Mouse (Mus musculus): ENCODE measurements at regions not wholly inside any gene's neighbourhood (a gene's known extent, or its start where the extent isn't known, plus 50 kb on each side); places are given as distances from the start of the nearest gene placed in this dataset.

DNA sequence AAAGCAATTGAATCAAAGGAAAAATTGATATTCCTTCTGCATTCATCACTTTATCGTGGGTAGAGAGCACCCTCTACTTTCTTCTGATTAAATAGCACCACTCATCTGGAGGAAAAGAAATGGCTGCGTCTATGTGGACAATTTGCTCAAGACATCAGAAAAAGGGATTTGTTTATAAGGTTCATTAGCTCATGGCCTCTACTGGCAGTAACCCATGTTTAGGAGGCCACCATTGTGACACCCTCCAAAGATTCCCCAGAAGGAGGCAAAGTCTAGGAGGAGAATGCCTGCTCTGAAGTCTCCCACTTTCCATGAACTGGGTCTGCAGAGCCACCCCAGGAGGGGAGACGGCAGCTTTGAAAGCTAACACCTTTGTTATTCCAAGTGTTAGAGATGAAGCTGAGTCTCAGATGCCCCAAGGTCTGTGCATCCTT is 147.2 kb upstream of the Plscr5 start:
- Histone ChIP-seq H3K4me3 (ENCODE audit: low read depth, low read length) (no peak overlapping the region), H3K4me2 (replicated peaks; ENCODE audit: low read depth, low read length) (no peak overlapping the region), H3K9ac (replicated peaks; ENCODE audit: low read depth) (no peak overlapping the region), H3K36me3 (ENCODE audit: insufficient read depth, low read length) (no peaks in the 10 kb centered on the region), H3K27me3 (replicated peaks; ENCODE audit: insufficient read depth, low read length) (no peaks in the 10 kb centered on the region), H3K9me3 (ENCODE audit: low read length) (no peaks in the 10 kb centered on the region), H3K4me1 (ENCODE audit: insufficient read depth, low read depth, low read length) (no peaks in the 10 kb centered on the region), H3K27ac (ENCODE audit: low read length) (no peak overlapping the region)
- 48% methylated on average over 3 of the region's 3 CpGs for WGBS
- ATAC-seq: no peak
- peak; percentile 5 for DNase-seq (ENCODE audit: low spot score)
- TF ChIP-seq EP300 (IDR thresholded peaks at IDR 0.05) (no peak), CTCF (IDR thresholded peaks at IDR 0.05) (no peak)

DNA sequence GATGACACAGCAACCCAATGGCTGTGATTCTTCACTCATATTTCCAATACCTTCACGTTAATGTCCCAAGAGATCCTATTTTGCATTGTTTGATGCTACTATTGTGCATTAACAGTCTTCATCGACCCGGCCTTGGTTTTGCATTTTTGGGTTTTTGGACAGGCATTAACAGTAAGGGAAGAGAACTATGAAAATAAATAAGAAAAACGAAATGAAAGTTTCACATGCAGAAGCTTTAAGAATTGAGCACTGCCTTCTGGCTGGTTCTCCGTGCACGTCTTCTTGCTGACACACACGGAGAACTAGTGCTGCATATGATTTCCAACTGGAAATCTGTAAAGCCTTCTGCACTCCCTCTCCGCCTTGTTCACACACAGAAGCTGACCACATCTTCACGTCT is 148.6 kb upstream of the Plscr5 start:
- no peaks in the 10 kb centered on the region for H3K27me3 ChIP-seq (replicated peaks; ENCODE audit: insufficient read depth, low read length)
- ATAC-seq (no peak), DNase-seq (ENCODE audit: low spot score) (no peak)
- 75% methylated on average over 9 of the region's 9 CpGs for WGBS
- no peak overlapping the region for H3K4me2 ChIP-seq (replicated peaks; ENCODE audit: low read depth, low read length)
- TF ChIP-seq EP300 (IDR thresholded peaks at IDR 0.05): no peak
- no peak for TF ChIP-seq CTCF (IDR thresholded peaks at IDR 0.05)
- H3K4me1 ChIP-seq (ENCODE audit: insufficient read depth, low read depth, low read length): no peaks in the 10 kb centered on the region
- H3K36me3 ChIP-seq (ENCODE audit: insufficient read depth, low read length): no peaks in the 10 kb centered on the region
- no peaks in the 10 kb centered on the region for H3K9me3 ChIP-seq (ENCODE audit: low read length)
- no peak overlapping the region for H3K4me3 ChIP-seq (ENCODE audit: low read depth, low read length)
- H3K9ac ChIP-seq (replicated peaks; ENCODE audit: low read depth): no peak overlapping the region
- no peak overlapping the region for H3K27ac ChIP-seq (ENCODE audit: low read length)

DNA sequence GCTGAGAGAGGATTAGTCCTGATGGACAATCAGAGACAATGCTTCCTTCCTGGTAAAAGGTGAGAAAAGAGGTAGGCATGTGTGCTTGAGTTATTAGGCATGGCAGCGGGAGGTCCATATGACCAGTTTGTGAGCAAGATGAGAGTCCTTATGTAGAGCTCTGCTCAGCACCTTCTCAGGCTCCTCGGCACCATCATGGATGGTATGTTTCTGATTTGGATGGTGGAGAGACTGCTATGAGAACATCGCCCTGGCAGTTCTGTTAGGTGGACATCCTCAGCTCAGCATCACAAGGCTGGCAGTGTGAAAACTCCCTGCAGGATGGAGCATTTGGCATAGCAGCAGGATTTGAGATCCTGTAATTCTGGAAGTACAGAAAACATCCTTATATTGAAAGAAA is 176.2 kb upstream of the Plscr5 start:
- TF ChIP-seq CTCF (IDR thresholded peaks at IDR 0.05) (no peak), EP300 (IDR thresholded peaks at IDR 0.05) (no peak)
- Histone ChIP-seq H3K9ac (replicated peaks; ENCODE audit: low read depth) (no peak overlapping the region), H3K4me2 (replicated peaks; ENCODE audit: low read depth, low read length) (no peak overlapping the region), H3K36me3 (ENCODE audit: insufficient read depth, low read length) (no peaks in the 10 kb centered on the region), H3K27ac (ENCODE audit: low read length) (no peak overlapping the region), H3K27me3 (replicated peaks; ENCODE audit: insufficient read depth, low read length) (no peaks in the 10 kb centered on the region), H3K4me1 (ENCODE audit: insufficient read depth, low read depth, low read length) (no peaks in the 10 kb centered on the region), H3K4me3 (ENCODE audit: low read depth, low read length) (no peak overlapping the region), H3K9me3 (ENCODE audit: low read length) (no peaks in the 10 kb centered on the region)
- WGBS: 79% methylated on average over 3 of the region's 3 CpGs
- DNase-seq (ENCODE audit: low spot score): no peak
- ATAC-seq: no peak

DNA sequence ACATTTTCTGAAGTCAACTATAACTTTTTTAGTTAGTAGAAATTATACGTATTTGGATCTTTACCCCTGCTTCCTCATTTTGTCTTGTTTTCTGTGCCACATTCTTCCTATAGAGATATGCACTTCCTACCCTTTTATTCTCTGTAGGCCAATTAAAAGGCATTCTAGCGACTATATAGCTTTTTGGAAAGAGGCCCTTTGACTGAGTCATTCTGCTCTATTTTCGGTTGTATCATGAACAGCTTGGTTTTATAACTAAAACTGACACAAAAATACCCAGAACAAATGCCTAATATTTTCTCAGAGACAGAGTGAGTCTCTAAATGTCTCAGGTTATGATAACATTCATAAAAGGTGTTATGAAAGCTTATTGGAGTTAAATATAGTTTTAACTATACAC is 176.8 kb upstream of the Plscr5 start:
- Histone ChIP-seq H3K9ac (replicated peaks; ENCODE audit: low read depth) (no peak overlapping the region), H3K27me3 (replicated peaks; ENCODE audit: insufficient read depth, low read length) (no peaks in the 10 kb centered on the region), H3K36me3 (ENCODE audit: insufficient read depth, low read length) (no peaks in the 10 kb centered on the region), H3K9me3 (ENCODE audit: low read length) (no peaks in the 10 kb centered on the region), H3K4me3 (ENCODE audit: low read depth, low read length) (no peak overlapping the region), H3K27ac (ENCODE audit: low read length) (no peak overlapping the region), H3K4me1 (ENCODE audit: insufficient read depth, low read depth, low read length) (no peaks in the 10 kb centered on the region), H3K4me2 (replicated peaks; ENCODE audit: low read depth, low read length) (no peak overlapping the region)
- no peak for ATAC-seq
- DNase-seq (ENCODE audit: low spot score): no peak
- TF ChIP-seq CTCF (IDR thresholded peaks at IDR 0.05) (no peak), EP300 (IDR thresholded peaks at IDR 0.05) (no peak)
- 69% methylated on average over 3 of the region's 3 CpGs for WGBS

DNA sequence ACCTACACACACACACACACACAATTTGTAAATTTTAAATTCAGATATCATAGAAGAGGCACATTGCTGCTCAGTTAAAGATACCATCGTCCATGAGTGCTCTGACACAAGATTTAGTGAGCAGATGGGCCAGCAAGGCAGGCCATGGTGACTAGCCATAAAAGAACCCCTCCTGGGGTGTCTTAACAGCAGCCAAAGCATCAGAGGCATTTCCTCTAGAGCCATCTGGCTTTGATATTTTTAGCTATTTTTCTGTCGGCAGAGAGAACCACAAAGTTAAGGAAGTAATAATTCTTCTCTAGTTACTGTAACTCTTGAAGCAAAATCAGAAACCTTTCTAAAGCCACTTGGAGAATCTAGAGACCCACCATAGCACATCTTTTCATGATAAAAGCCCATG is 204.5 kb upstream of the Plscr5 start:
- H3K27ac ChIP-seq (ENCODE audit: low read length): no peak overlapping the region

DNA sequence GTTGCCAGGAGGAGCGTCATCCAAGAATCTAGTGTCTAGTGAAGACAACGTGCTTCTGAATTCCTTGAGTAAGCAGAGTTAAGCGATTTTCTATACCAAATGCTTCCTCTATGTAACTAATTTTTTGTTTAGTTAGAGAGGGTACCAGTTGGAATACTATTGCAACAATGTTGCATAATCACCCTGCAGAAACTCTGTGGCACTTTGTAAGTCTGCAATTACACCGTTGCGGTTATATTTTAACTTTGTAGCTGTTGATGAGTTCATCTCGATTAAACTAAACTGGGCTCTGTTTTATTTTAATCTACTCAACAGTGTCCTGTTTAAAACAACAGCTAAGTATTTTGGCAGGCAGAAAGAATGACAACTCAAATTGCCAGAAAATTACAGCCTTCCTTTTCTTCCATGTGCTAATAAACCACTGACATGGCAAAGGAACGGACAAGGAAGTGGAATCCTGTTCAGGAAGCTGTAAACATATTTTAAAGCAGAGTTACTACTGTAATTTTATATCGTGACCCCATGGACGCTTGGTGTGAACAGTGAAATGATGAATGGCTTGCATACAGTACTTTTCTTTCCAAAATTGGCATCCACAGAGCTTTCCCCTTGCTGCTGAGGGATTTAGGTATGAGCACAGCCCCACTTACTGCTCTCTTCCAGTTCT is 210.6 kb upstream of the Plscr5 start:
- DNase-seq (ENCODE audit: low spot score): no peak
- no peaks in the 10 kb centered on the region for H3K4me1 ChIP-seq (ENCODE audit: insufficient read depth, low read depth, low read length)
- H3K4me3 ChIP-seq (ENCODE audit: low read depth, low read length): no peak overlapping the region
- H3K27me3 ChIP-seq (replicated peaks; ENCODE audit: insufficient read depth, low read length): no peaks in the 10 kb centered on the region
- WGBS: 55% methylated on average over 9 of the region's 9 CpGs
- no peak overlapping the region for H3K9ac ChIP-seq (replicated peaks; ENCODE audit: low read depth)
- H3K4me2 ChIP-seq (replicated peaks; ENCODE audit: low read depth, low read length): no peak overlapping the region
- ATAC-seq: no peak
- no peaks in the 10 kb centered on the region for H3K9me3 ChIP-seq (ENCODE audit: low read length)
- no peak for TF ChIP-seq CTCF (IDR thresholded peaks at IDR 0.05)
- no peak for TF ChIP-seq EP300 (IDR thresholded peaks at IDR 0.05)
- H3K36me3 ChIP-seq (ENCODE audit: insufficient read depth, low read length): no peaks in the 10 kb centered on the region
- no peak overlapping the region for H3K27ac ChIP-seq (ENCODE audit: low read length)

More for the DNA sequence above, 204.5 kb upstream of the Plscr5 start:
- no peak overlapping the region for H3K4me2 ChIP-seq (replicated peaks; ENCODE audit: low read depth, low read length)
- no peaks in the 10 kb centered on the region for H3K4me1 ChIP-seq (ENCODE audit: insufficient read depth, low read depth, low read length)
- no peaks in the 10 kb centered on the region for H3K27me3 ChIP-seq (replicated peaks; ENCODE audit: insufficient read depth, low read length)
- no peak for TF ChIP-seq CTCF (IDR thresholded peaks at IDR 0.05)
- no peak for TF ChIP-seq EP300 (IDR thresholded peaks at IDR 0.05)
- H3K4me3 ChIP-seq (ENCODE audit: low read depth, low read length): no peak overlapping the region
- WGBS: 27% methylated on average over 2 of the region's 2 CpGs
- ATAC-seq (no peak), DNase-seq (ENCODE audit: low spot score) (no peak)
- no peak overlapping the region for H3K9ac ChIP-seq (replicated peaks; ENCODE audit: low read depth)
- no peaks in the 10 kb centered on the region for H3K9me3 ChIP-seq (ENCODE audit: low read length)
- H3K36me3 ChIP-seq (ENCODE audit: insufficient read depth, low read length): no peaks in the 10 kb centered on the region

DNA sequence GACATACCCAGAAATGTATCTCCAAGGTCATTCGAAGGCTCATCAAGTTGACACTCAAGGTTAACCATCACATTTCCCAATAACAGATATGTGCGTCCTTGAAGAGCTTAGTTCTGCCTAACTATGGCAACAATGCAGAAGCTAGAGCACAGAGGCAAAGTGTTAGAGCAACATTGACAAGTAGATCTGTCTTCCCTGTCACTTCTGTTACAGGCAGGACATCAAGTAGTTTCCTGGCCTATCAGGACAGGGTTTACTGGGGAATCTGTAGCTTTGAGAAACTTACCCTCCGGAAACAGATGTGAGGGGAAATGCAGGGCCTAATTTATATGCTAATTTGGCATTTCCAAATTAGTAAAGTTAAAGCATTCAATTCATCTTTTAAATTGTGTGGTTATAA is 211.2 kb upstream of the Plscr5 start:
- H3K4me1 ChIP-seq (ENCODE audit: insufficient read depth, low read depth, low read length): no peaks in the 10 kb centered on the region
- H3K36me3 ChIP-seq (ENCODE audit: insufficient read depth, low read length): no peaks in the 10 kb centered on the region
- ATAC-seq (no peak), DNase-seq (ENCODE audit: low spot score) (no peak)
- no peak overlapping the region for H3K4me3 ChIP-seq (ENCODE audit: low read depth, low read length)
- H3K9me3 ChIP-seq (ENCODE audit: low read length): no peaks in the 10 kb centered on the region
- no peaks in the 10 kb centered on the region for H3K27me3 ChIP-seq (replicated peaks; ENCODE audit: insufficient read depth, low read length)
- H3K27ac ChIP-seq (ENCODE audit: low read length): no peak overlapping the region
- 68% methylated on average over 3 of the region's 3 CpGs for WGBS
- no peak for TF ChIP-seq EP300 (IDR thresholded peaks at IDR 0.05)
- TF ChIP-seq CTCF (IDR thresholded peaks at IDR 0.05): no peak
- H3K9ac ChIP-seq (replicated peaks; ENCODE audit: low read depth): no peak overlapping the region
- no peak overlapping the region for H3K4me2 ChIP-seq (replicated peaks; ENCODE audit: low read depth, low read length)

All from lung, postnatal 0 days (tissue).